Mouse (Mus musculus): ENCODE measurements around the gene Gm3139.
"Not testable (repeated sequence)": the region's sequence is repeated elsewhere in the genome, so short reads cannot be mapped to it uniquely, and the experiment has no call there.

Gm3139 gene

DNA sequence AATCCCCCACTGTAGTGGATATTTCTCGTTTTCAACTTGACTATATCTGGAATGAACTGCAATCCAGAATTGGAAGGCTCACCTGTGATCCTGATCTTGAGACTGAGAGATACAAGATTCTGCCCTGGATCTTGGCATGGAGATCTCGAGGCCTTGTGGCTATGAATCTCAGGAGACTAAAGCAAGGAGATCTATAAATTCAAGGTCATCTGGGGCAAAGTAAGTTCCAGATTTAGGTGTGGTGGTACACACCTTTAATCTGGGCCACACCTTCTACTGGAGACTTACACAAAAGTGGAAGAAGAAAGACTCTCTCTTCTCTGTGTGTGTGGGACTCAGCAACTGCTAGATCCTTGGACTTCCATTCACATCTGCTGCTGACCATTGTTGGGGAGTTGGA is at the start of gene Gm3139:
Gene Gm3139, plus strand, starts transcription at position 301 of the 400 bp plus-strand sequence.
- not testable (repeated sequence) for DNase-seq (ENCODE audit: low spot score)
